Mouse (Mus musculus): ENCODE results near the gene Dnah17. TPM values are rescaled to one million over a fixed set of nuclear protein-coding genes. Genes with fewer than 3 reads are reported as not detected.

Gene Dnah17
- polyA plus RNA-seq, 1 experiment from 2014 or later = 0.20 TPM

DNA sequence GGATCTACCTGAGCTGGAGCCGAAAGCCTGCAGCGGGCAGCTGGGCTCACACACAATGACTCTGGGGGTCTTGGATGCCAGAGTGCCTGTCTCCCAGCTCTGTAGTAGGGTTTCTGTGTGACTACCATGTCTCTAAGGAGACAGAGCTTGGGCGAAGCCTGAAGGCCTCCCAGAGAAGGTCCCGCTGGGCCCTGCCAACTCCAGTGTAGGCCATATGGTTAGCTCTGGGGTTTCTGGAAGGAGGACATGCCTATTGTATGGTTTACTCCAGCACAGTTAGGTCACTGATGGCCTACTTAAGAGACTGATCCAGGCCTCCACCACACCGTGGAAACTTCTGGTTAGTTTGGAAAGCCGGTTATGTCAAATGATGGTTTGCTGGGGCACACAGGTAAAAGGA is 7.9 kb upstream of the Dnah17 start:
- WGBS (ENCODE audit: insufficient replicate concordance) = 91% methylated on average over 6 of the region's 6 CpGs
- Histone ChIP-seq H3K4me2 (no peak overlapping the region), H3K9ac (ENCODE audit: low read depth, low read length) (no peak overlapping the region), H3K27ac (ENCODE audit: low read depth, low read length) (no peak overlapping the region), H3K4me1 (ENCODE audit: control insufficient read depth, insufficient read depth, low read length) (peaks cover 21% of the 10 kb centered on the region), H3K9me3 (replicated peaks; ENCODE audit: control insufficient read depth, low read length) (no peaks in the 10 kb centered on the region; the same call in 1 of the 2 replicates), H3K4me3 (ENCODE audit: low read depth, low read length) (no peak overlapping the region), H3K36me3 (ENCODE audit: control insufficient read depth, insufficient read depth, low read length) (no peaks in the 10 kb centered on the region), H3K27me3 (ENCODE audit: control insufficient read depth, insufficient read depth, low read length) (no peaks in the 10 kb centered on the region)
- no peak for ATAC-seq (replicated peaks; ENCODE audit: insufficient number of reproducible peaks, low FRiP score, low TSS enrichment)

DNA sequence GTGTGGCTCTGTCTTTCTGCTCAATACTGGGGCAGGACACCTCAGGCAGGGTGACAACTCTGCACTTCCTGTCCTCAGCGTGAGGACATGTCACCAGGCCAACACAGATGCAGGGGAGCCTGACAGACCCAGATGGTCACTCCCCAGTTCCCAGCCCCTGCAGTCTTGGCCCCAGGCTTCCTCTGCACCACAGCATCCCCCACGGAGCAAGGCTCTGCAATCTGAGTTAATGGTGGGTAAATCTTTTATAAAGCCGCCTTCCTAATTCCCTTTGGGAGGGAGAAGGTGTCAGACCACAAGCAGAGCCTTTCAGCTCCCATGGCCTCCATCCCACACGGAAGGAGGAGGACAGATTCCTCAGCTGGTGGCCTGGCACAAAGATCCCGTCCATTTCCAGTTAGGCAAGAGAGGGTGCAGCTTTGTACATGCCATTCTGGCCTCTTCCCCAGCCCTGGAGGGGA is 5.8 kb upstream of the Dnah17 start:
- Histone ChIP-seq H3K9ac (ENCODE audit: low read depth, low read length) (no peak overlapping the region), H3K27ac (ENCODE audit: low read depth, low read length) (no peak overlapping the region), H3K4me1 (ENCODE audit: control insufficient read depth, insufficient read depth, low read length) (peaks cover 20% of the 10 kb centered on the region), H3K27me3 (ENCODE audit: control insufficient read depth, insufficient read depth, low read length) (no peaks in the 10 kb centered on the region), H3K36me3 (ENCODE audit: control insufficient read depth, insufficient read depth, low read length) (no peaks in the 10 kb centered on the region), H3K4me3 (ENCODE audit: low read depth, low read length) (no peak overlapping the region), H3K4me2 (no peak overlapping the region), H3K9me3 (replicated peaks; ENCODE audit: control insufficient read depth, low read length) (no peaks in the 10 kb centered on the region; the same call in 1 of the 2 replicates)
- 32% methylated on average over 5 of the region's 5 CpGs for WGBS (ENCODE audit: insufficient replicate concordance)
- ATAC-seq (replicated peaks; ENCODE audit: insufficient number of reproducible peaks, low FRiP score, low TSS enrichment) = no peak

DNA sequence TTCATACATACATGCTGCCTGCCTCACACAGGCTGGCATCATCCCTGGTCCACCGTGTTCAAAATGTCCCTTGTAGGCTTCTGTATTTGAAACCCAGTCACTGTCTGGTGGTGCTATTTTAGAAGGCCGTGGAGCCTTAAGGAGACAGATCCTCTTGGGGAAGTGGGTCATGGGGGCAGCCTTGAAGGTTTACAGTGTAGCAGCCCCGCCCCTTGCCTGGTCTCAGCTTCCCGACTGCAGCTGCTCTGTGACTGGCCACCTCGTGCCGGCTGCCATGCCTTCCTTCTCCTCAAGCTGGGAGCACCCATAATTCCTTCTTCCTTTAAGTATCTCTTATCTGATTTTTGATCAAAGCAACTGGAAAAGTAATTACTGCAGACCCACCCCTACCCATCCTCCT is 4.8 kb upstream of the Dnah17 start:
- Histone ChIP-seq H3K9ac (ENCODE audit: low read depth, low read length) (no peak overlapping the region), H3K36me3 (ENCODE audit: control insufficient read depth, insufficient read depth, low read length) (no peaks in the 10 kb centered on the region), H3K4me2 (no peak overlapping the region), H3K27me3 (ENCODE audit: control insufficient read depth, insufficient read depth, low read length) (no peaks in the 10 kb centered on the region), H3K4me3 (ENCODE audit: low read depth, low read length) (no peak overlapping the region), H3K4me1 (ENCODE audit: control insufficient read depth, insufficient read depth, low read length) (peaks cover 20% of the 10 kb centered on the region), H3K9me3 (replicated peaks; ENCODE audit: control insufficient read depth, low read length) (no peaks in the 10 kb centered on the region; the same call in 1 of the 2 replicates), H3K27ac (ENCODE audit: low read depth, low read length) (no peak overlapping the region)
- WGBS (ENCODE audit: insufficient replicate concordance) = 54% methylated on average over 6 of the region's 6 CpGs
- no peak for ATAC-seq (replicated peaks; ENCODE audit: insufficient number of reproducible peaks, low FRiP score, low TSS enrichment)

DNA sequence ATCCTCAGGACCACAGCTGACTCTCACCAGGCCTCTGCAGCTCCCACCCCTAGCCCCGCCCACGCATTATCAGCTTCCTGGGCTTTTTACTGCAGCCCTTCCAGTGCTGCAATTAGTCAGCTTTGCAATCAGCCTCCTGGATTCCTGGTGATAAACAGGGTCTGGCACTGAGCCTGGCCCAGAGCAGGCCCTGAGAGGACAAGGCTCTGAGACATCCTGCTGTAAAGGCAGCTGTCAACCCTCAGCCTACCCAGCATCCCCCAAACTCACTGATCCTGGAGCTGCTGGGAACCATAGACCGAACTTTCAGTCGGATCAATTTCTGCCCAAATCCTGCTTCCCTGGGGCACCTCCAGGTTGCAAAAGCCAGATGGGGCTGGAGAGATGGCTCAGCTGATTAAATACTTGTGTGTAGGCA is 3.3 kb upstream of the Dnah17 start:
- H3K9me3 ChIP-seq (replicated peaks; ENCODE audit: control insufficient read depth, low read length) = no peaks in the 10 kb centered on the region; the same call in 1 of the 2 replicates
- 19% methylated on average over 4 of the region's 4 CpGs for WGBS (ENCODE audit: insufficient replicate concordance)
- no peak overlapping the region for H3K4me2 ChIP-seq
- H3K27me3 ChIP-seq (ENCODE audit: control insufficient read depth, insufficient read depth, low read length) = no peaks in the 10 kb centered on the region
- ATAC-seq (replicated peaks; ENCODE audit: insufficient number of reproducible peaks, low FRiP score, low TSS enrichment) = peak; percentile 55
- H3K36me3 ChIP-seq (ENCODE audit: control insufficient read depth, insufficient read depth, low read length) = no peaks in the 10 kb centered on the region
- H3K4me1 ChIP-seq (ENCODE audit: control insufficient read depth, insufficient read depth, low read length) = peaks cover 24% of the 10 kb centered on the region
- no peak overlapping the region for H3K4me3 ChIP-seq (ENCODE audit: low read depth, low read length)
- H3K27ac ChIP-seq (ENCODE audit: low read depth, low read length) = no peak overlapping the region
- no peak overlapping the region for H3K9ac ChIP-seq (ENCODE audit: low read depth, low read length)

DNA sequence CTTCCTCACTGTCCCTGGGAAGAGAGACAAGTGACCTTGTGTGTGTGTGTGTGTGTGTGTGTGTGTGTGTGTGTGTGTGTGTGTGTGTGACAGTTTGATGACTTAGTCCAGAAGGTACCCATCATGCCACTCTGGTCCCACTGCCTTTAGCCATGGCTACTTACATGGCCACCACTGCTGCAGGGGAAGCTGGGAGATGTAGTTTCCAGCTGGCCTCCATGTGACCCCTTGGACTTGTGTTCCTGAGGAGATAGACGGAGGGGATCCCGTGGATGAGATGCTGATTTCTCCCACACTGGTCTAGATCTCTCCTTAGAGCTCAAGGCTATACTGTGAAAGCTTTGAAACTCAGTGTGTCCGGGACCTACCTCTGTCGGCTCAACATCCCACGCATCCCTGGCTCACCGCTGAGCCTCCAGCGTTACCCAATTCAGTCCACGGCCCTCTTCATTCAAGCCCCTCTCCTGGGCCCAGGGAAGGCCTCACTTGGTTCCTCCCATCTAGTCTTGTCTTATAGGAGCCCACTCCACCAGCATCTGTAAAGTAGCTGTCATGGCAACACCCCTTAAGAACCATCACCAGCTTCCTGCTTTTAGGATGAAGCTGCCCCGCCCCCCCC is 2.8 kb upstream of the Dnah17 start:
- WGBS (ENCODE audit: insufficient replicate concordance) = 51% methylated on average over 9 of the region's 9 CpGs
- H3K9me3 ChIP-seq (replicated peaks; ENCODE audit: control insufficient read depth, low read length) = no peaks in the 10 kb centered on the region
- no peak overlapping the region for H3K9ac ChIP-seq (ENCODE audit: low read depth, low read length)
- ATAC-seq (replicated peaks; ENCODE audit: insufficient number of reproducible peaks, low FRiP score, low TSS enrichment) = no peak; the same call in 1 of the 2 replicates
- no peak overlapping the region for H3K4me3 ChIP-seq (ENCODE audit: low read depth, low read length)
- no peaks in the 10 kb centered on the region for H3K27me3 ChIP-seq (ENCODE audit: control insufficient read depth, insufficient read depth, low read length)
- no peak overlapping the region for H3K4me2 ChIP-seq
- H3K36me3 ChIP-seq (ENCODE audit: control insufficient read depth, insufficient read depth, low read length) = no peaks in the 10 kb centered on the region
- H3K27ac ChIP-seq (ENCODE audit: low read depth, low read length) = no peak overlapping the region; the same call in 1 of the 2 replicates
- H3K4me1 ChIP-seq (ENCODE audit: control insufficient read depth, insufficient read depth, low read length) = peaks cover 24% of the 10 kb centered on the region

DNA sequence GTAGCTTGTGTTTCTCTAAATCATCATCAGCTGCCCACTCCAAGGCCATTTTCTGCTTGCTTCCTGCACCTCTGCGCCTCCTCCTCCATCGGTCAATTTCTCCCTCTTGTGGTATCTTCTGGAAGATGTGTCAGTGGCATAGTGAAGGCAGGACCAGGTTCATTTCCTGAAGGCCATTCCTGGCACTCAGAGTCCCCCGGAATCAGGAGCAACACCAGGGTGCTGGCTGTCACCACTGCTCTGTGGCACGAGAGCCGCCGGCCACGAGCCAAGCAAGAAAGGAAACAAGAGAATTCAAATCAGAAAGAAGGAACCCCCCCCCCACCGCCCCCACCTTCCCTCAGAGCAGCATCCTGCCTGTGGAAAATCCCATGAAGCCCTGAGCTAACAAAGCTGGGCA is 1.7 kb upstream of the Dnah17 start:
- no peak overlapping the region for H3K4me2 ChIP-seq
- H3K4me3 ChIP-seq (ENCODE audit: low read depth, low read length) = no peak overlapping the region
- no peaks in the 10 kb centered on the region for H3K27me3 ChIP-seq (ENCODE audit: control insufficient read depth, insufficient read depth, low read length)
- no peaks in the 10 kb centered on the region for H3K9me3 ChIP-seq (replicated peaks; ENCODE audit: control insufficient read depth, low read length)
- H3K27ac ChIP-seq (ENCODE audit: low read depth, low read length) = no peak overlapping the region
- no peaks in the 10 kb centered on the region for H3K36me3 ChIP-seq (ENCODE audit: control insufficient read depth, insufficient read depth, low read length)
- H3K4me1 ChIP-seq (ENCODE audit: control insufficient read depth, insufficient read depth, low read length) = peaks cover 24% of the 10 kb centered on the region
- H3K9ac ChIP-seq (ENCODE audit: low read depth, low read length) = no peak overlapping the region
- 53% methylated on average over 8 of the region's 8 CpGs for WGBS (ENCODE audit: insufficient replicate concordance)
- no peak for ATAC-seq (replicated peaks; ENCODE audit: insufficient number of reproducible peaks, low FRiP score, low TSS enrichment)

DNA sequence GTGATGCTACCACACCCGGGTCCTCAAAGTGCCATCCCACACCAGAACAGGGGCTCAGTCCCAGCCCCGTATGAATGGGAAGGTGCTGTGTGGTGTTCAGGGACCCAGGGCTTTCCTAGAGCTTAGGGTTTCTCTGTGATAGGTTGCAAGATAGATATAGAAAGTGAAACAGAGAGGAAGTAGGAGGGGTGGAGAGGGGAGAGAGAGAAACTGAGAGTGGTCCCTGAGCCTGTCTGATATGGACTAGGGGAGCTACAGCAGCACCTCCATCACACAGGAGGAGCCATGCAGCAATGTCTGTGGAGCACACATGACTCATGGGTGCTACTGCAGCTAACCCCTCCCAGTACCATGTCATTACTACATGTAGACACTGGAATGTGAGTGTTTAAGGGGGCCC is 622 bp downstream of the Dnah17 start:
- Histone ChIP-seq H3K4me1 (ENCODE audit: control insufficient read depth, insufficient read depth, low read length) (peaks cover 18% of the 10 kb centered on the region), H3K4me2 (no peak overlapping the region), H3K9ac (ENCODE audit: low read depth, low read length) (no peak overlapping the region), H3K27me3 (ENCODE audit: control insufficient read depth, insufficient read depth, low read length) (no peaks in the 10 kb centered on the region), H3K27ac (ENCODE audit: low read depth, low read length) (no peak overlapping the region), H3K36me3 (ENCODE audit: control insufficient read depth, insufficient read depth, low read length) (no peaks in the 10 kb centered on the region), H3K4me3 (ENCODE audit: low read depth, low read length) (no peak overlapping the region), H3K9me3 (replicated peaks; ENCODE audit: control insufficient read depth, low read length) (no peaks in the 10 kb centered on the region)
- WGBS (ENCODE audit: insufficient replicate concordance) = 72% methylated on average over 2 of the region's 2 CpGs
- ATAC-seq (replicated peaks; ENCODE audit: insufficient number of reproducible peaks, low FRiP score, low TSS enrichment) = no peak

DNA sequence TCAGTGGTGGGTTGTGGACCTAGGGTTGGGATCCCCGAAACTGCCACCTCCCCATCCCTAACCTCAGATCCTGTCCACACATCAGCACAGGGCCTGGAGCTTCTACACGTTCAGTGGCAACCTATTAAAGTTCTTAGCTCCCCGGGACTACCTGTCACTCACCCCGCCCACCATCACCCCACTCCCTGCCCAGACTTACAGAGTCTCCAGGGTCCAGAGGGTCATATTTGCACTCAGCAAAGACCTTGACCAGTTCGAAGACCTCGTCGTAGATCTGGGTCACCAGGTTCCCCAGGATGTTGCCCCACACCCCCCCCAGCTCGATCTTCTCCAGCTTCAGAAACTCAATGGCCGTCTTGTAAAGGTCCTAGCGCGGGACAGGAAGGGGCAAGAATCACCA is 8.8 kb downstream of the Dnah17 start:
- no peak overlapping the region for H3K9ac ChIP-seq (ENCODE audit: low read depth, low read length)
- no peaks in the 10 kb centered on the region; the same call in 1 of the 2 replicates for H3K27me3 ChIP-seq (ENCODE audit: control insufficient read depth, insufficient read depth, low read length)
- no peak overlapping the region for H3K4me3 ChIP-seq (ENCODE audit: low read depth, low read length)
- H3K9me3 ChIP-seq (replicated peaks; ENCODE audit: control insufficient read depth, low read length) = no peaks in the 10 kb centered on the region
- no peak for ATAC-seq (replicated peaks; ENCODE audit: insufficient number of reproducible peaks, low FRiP score, low TSS enrichment)
- peaks cover 11% of the 10 kb centered on the region for H3K4me1 ChIP-seq (ENCODE audit: control insufficient read depth, insufficient read depth, low read length)
- H3K27ac ChIP-seq (ENCODE audit: low read depth, low read length) = no peak overlapping the region
- 82% methylated on average over 11 of the region's 11 CpGs for WGBS (ENCODE audit: insufficient replicate concordance)
- H3K36me3 ChIP-seq (ENCODE audit: control insufficient read depth, insufficient read depth, low read length) = no peaks in the 10 kb centered on the region
- H3K4me2 ChIP-seq = no peak overlapping the region

DNA sequence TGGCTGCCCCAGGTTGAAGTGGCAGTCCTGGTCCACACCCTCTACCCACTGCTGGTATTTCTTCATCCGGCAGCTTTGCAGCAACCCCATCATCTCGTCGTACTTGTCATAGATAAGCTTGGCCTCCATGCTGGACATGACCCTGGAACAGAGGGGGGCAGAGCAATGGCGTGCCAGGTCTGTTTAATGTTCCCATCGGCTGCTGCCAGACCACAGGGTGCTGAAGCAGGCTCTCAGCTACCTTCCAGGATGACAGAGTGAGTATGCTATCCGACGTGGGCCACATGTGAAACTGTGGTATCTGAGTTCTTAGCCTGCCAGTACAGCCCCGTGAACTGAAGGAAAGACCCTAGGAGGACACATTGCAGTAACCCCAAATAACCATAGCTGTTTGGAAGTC is 11.7 kb downstream of the Dnah17 start:
- Histone ChIP-seq H3K4me1 (ENCODE audit: control insufficient read depth, insufficient read depth, low read length) (peaks cover 13% of the 10 kb centered on the region), H3K27me3 (ENCODE audit: control insufficient read depth, insufficient read depth, low read length) (no peaks in the 10 kb centered on the region; the same call in 1 of the 2 replicates), H3K9ac (ENCODE audit: low read depth, low read length) (no peak overlapping the region), H3K4me2 (no peak overlapping the region), H3K27ac (ENCODE audit: low read depth, low read length) (no peak overlapping the region), H3K36me3 (ENCODE audit: control insufficient read depth, insufficient read depth, low read length) (no peaks in the 10 kb centered on the region), H3K9me3 (replicated peaks; ENCODE audit: control insufficient read depth, low read length) (no peaks in the 10 kb centered on the region), H3K4me3 (ENCODE audit: low read depth, low read length) (no peak overlapping the region)
- 38% methylated on average over 8 of the region's 8 CpGs for WGBS (ENCODE audit: insufficient replicate concordance)
- no peak for ATAC-seq (replicated peaks; ENCODE audit: insufficient number of reproducible peaks, low FRiP score, low TSS enrichment)
